Mouse (Mus musculus): Measurements from ENCODE around the gene Fasn. TPM values are rescaled to one million over a fixed set of nuclear protein-coding genes. Genes with fewer than 3 reads are reported as not detected.
"Not testable (repeated sequence)": the region's sequence is repeated elsewhere in the genome, so short reads cannot be mapped to it uniquely, and the experiment has no call there.

The Fasn gene
- total RNA-seq (2021) = 10 to 100 TPM; 23.0 to 23.2 TPM
- long read RNA-seq, experiment 1, full-length matches to known transcripts = 1 of 12 reads
- long read RNA-seq, experiment 1, partial matches to known transcripts = 9 of 12 reads
- long read RNA-seq, experiment 1, other reads (novel, unspliced or antisense) = 2 of 12 reads
- long read RNA-seq, experiment 2, full-length matches to known transcripts = 4 of 18 reads
- long read RNA-seq, experiment 2, partial matches to known transcripts = 13 of 18 reads
- long read RNA-seq, experiment 2, other reads (novel, unspliced or antisense) = 1 of 18 reads

GRCm38 (mm10) chr11:120823956-120824786, at the start of gene Fasn:
TSS of gene Fasn (minus strand) at chr11:120824547.
- DNase-seq = peak; percentile 96
- intact Hi-C loops (cut with DNase I) = loop anchor here (2.0 to 5.0 kb wide), 2 partner anchors 78 to 167 kb away; partner anchors contain the start of gene Csnk1d

- intact Hi-C loops (cut with DNase I) = no loop called here
- peak in 1 of 2 experiments; percentile 19 for DNase-seq
These were observed 48.9 kb upstream of the Fasn start for GRCm38 (mm10) chr11:120873206-120873605.

GRCm38 (mm10) chr11:120871521-120871920, 47.2 kb upstream of the Fasn start:
- no peak for DNase-seq
- intact Hi-C loops (cut with DNase I) = no loop called here

- DNase-seq = no peak
- intact Hi-C loops (cut with DNase I) = no loop called here
These were observed 41.5 kb upstream of the Fasn start for GRCm38 (mm10) chr11:120865816-120866215.

GRCm38 (mm10) chr11:120862819-120863218, 38.5 kb upstream of the Fasn start:
- DNase-seq = no peak
- intact Hi-C loops (cut with DNase I) = no loop called here

GRCm38 (mm10) chr11:120855938-120856337, 31.6 kb upstream of the Fasn start:
- intact Hi-C loops (cut with DNase I) = not testable (repeated sequence)

GRCm38 (mm10) chr11:120853788-120854187, 29.4 kb upstream of the Fasn start:
- intact Hi-C loops (cut with DNase I) = no loop called here

More at GRCm38 (mm10) chr11:120855938-120856337, 31.6 kb upstream of the Fasn start:
- DNase-seq = not testable (repeated sequence)

GRCm38 (mm10) chr11:120853158-120853557, 28.8 kb upstream of the Fasn start:
- DNase-seq = no peak
- intact Hi-C loops (cut with DNase I) = no loop called here

More at GRCm38 (mm10) chr11:120853788-120854187, 29.4 kb upstream of the Fasn start:
- DNase-seq = no peak

GRCm38 (mm10) chr11:120852083-120852935, 28.0 kb upstream of the Fasn start:
- peak; percentile 45 to 69 for DNase-seq
- intact Hi-C loops (cut with DNase I) = no loop called here

- no peak for DNase-seq
- intact Hi-C loops (cut with DNase I) = no loop called here
These were observed 27.2 kb upstream of the Fasn start for GRCm38 (mm10) chr11:120851582-120851981.

- no peak for DNase-seq
- intact Hi-C loops (cut with DNase I) = no loop called here
These were observed 26.8 kb upstream of the Fasn start for GRCm38 (mm10) chr11:120851132-120851531.

- intact Hi-C loops (cut with DNase I) = no loop called here
- no peak for DNase-seq
These were observed 26.1 kb upstream of the Fasn start for GRCm38 (mm10) chr11:120850331-120851030.

- DNase-seq = no peak
- intact Hi-C loops (cut with DNase I) = no loop called here
These were observed 22.6 kb upstream of the Fasn start for GRCm38 (mm10) chr11:120846725-120847475.

- intact Hi-C loops (cut with DNase I) = no loop called here
- DNase-seq = no peak
These were observed 20.0 kb upstream of the Fasn start for GRCm38 (mm10) chr11:120844329-120844728.

GRCm38 (mm10) chr11:120833555-120834280, 9.4 kb upstream of the Fasn start:
- no peak for DNase-seq

GRCm38 (mm10) chr11:120832962-120833361, 8.6 kb upstream of the Fasn start:
- DNase-seq; intact Hi-C loops (cut with DNase I): not testable (repeated sequence)

More at GRCm38 (mm10) chr11:120833555-120834280, 9.4 kb upstream of the Fasn start:
- intact Hi-C loops (cut with DNase I) = no loop called here

GRCm38 (mm10) chr11:120831659-120832440, 7.5 kb upstream of the Fasn start:
- DNase-seq = no peak
- intact Hi-C loops (cut with DNase I) = no loop called here

GRCm38 (mm10) chr11:120830686-120831085, 6.3 kb upstream of the Fasn start:
- intact Hi-C loops (cut with DNase I) = no loop called here
- DNase-seq = no peak

All from heart, postnatal 14 days (tissue).